Mouse (Mus musculus) common myeloid progenitor, adult 5-6 weeks (primary cell): Measurements from ENCODE around the gene Micall1. TPM values are rescaled to one million over a fixed set of nuclear protein-coding genes. Genes with fewer than 3 reads are reported as not detected.

Experiments
- ATAC-seq: replicated peaks from 2 replicates; pipeline ENCODE4 v1.8.0; 2016; ENCODE audit warnings: low read depth, mild to moderate bottlenecking, moderate TSS enrichment, inconsistent platforms; ENCODE audit not compliant: poor library complexity, severe bottlenecking
- total RNA-seq: library from RNA; stranded (forward); fragments of 200-1000, 187-1606 nt; gene quantifications from 2 replicates; pipeline ENCODE4 v1.2.3, GENCODE M21; 2017

Micall1 gene
- 2.3 and 2.5 TPM in 2 replicates for total RNA-seq

DNA sequence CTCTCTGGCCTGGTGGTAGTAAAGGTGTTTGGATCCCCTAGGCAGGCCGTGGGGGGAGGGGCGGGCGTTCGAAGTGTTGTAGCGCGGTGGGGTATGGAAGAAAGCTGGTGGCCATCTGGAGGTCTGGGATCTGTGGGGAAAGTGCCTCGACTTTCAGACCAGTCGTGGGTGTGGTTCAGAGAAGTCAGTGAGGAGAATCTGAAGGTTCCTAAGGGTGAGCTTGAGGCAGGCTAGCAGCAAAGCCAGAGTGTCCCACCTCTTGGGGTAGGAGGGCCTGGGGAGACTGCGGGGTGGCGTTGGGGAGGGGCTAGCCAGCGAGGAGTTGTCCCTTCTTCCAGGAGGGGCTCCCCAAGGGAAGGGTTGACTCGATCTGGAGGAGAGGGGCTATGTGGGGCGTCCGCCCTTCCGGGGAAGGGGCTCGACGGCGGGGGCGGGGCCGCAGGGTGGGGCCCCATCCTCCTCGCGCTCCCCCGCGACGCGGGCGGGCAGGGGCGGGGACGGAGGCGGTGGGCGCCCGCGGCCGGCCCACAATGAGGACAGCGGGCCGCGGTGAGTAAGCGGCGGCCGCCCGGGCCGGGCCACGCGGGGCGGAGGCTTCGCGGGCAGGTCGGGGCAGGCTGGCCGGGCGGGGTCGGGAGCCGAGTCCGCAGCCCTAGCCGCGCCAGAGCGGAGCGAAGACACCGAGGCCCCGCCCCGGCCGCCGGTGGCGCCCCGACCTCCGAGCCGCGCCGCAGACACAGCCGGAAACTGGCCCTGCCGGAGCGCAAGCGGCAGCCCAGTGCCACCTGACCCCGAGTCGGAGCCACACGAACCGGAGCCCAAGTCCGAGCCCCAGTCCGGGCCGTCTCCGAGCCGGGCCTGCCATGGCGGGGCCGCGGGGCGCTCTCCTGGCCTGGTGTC lies at the start of gene Micall1:
Gene Micall1 (plus strand): TSS at position 478 of the 900 bp plus-strand sequence.
- no peak; the same call in 1 of the 2 replicates for ATAC-seq

GRCm38 (mm10) chr15:79060887-79061565 lies 47.7 kb upstream of the Micall1 start:
- ATAC-seq, result no peak

DNA sequence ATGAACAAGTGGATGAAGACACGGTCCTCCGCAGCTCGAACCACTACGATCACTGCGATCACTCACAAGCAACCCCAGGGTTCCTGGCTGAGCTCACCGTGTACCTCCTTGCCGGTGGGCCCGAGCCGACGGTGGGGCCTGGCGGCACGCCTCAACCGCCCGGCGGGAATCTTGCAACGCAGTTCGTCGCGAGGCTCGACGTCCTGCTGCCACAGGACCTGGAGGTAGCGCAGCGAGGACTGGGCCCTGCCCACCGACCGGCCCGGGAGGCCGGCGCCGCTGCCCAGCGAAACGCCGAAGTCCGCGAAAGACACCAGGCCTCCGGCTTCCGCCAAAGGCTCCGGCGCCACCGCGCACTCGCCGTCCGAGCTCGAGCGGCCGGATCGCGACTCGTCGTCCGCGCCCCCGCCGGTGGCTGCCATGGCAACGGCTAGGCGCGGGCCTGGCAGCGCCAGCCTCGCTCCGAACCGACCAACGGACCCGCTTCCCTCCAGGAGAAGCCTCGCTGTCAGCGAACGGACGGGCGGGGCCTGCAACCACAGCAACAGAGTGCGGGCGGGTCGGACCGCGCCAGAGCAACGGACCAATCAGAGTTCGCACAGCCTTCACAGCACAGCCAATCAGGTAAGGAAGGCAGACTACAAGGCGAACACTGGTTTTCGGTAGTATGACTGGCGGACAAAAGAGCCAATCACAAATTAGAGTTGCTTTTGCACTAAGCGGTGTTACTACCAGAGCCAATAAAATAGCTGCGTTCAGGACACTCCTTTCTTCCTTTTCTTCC lies 46.1 kb upstream of the Micall1 start, which contains the start of gene Ankrd54:
Gene Ankrd54 (minus strand): TSS at position 518 of the 784 bp plus-strand sequence.
- peak; percentile 97 for ATAC-seq

DNA sequence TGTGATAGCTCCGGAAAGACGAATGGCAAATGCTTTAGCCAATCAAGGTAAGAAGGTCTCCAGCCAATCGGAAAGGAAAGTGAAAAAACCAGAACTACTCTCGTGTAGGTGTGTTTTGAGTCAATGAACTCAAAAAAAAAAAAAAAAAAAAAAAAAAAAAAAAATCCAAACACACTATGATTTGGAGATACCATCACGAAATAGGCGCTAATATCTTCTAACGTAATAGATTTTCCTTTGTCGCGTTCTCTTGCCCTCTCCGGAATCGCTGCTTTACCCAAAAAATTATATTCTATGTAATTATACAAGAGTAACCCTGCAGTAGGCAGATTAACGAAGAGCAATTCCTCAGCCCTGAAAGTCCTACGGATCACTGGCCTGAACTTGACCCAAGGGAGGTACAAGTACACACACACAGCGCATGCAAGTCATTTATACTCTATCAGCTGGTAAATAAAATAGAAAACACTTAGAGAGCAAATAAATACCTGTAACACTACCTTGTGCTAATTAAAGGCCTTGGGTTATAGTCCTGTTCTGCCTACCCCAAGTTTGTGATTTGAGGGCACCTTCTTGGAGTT lies 45.4 kb upstream of the Micall1 start:
- ATAC-seq, result no peak

GRCm38 (mm10) chr15:79065086-79065770 lies 43.5 kb upstream of the Micall1 start:
- ATAC-seq, result no peak

GRCm38 (mm10) chr15:79066276-79066675 lies 42.4 kb upstream of the Micall1 start:
- no peak for ATAC-seq

- no peak for ATAC-seq
Measured at GRCm38 (mm10) chr15:79067631-79068030, 41.1 kb upstream of the Micall1 start.

- no peak for ATAC-seq
Measured at GRCm38 (mm10) chr15:79068416-79068815, 40.3 kb upstream of the Micall1 start.

GRCm38 (mm10) chr15:79071117-79072039 lies 37.3 kb upstream of the Micall1 start:
- no peak for ATAC-seq

DNA sequence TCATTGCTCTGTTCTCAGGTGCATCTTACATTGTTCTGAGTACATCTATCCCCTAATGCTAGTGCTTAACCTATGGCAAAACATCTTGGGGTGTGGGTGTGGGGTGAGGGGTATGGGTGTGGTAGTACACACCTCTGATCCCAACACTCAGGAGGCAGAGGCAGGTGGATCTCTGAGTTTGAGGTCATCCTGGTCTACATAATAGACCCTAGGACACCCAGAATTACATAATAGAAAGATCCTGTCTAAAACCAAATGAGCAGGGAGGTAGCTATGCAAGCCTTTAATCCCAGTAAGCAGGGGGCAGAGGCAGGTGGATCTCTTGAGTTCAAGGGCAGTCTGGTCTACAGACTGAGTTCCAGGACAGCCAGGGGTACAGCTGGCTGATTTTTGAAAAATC lies 34.9 kb upstream of the Micall1 start:
- no peak for ATAC-seq

GRCm38 (mm10) chr15:79074446-79074845 lies 34.3 kb upstream of the Micall1 start:
- no peak for ATAC-seq

DNA sequence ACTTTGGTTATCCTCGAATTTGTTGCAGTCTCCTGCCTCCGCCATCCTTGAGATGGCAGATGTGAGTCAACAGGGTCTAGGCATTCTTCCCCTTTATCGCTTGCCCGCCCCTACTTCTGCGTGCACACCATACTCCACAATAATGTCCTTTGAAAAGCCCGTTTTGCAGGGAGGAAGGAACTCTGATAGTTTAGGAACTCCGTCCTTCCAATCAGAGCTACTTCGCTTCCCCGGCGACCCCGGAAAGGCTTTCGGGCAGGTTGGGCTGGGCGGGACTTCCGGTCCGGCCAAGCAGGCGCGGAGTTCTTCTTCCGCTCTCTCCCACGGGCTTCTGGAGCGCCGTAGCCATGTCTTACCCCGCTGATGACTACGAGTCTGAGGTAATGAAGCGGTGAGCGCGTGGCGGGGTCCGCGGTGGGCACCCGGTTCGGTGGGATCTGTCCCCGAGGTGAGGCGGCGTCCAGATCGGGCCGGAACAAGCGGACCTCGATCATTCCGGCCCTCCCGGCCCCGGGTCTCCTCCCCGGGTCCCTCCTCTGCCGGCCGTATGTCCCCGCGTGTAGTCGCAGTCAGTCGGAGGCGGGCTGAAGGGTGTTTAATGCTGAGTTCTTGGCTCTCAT lies 33.7 kb upstream of the Micall1 start, which contains the start of gene Eif3l:
Gene Eif3l (plus strand): TSS at position 267 of the 620 bp plus-strand sequence.
- peak; percentile 95 for ATAC-seq

- no peak for ATAC-seq
Measured at GRCm38 (mm10) chr15:79075658-79076365, 32.9 kb upstream of the Micall1 start.

DNA sequence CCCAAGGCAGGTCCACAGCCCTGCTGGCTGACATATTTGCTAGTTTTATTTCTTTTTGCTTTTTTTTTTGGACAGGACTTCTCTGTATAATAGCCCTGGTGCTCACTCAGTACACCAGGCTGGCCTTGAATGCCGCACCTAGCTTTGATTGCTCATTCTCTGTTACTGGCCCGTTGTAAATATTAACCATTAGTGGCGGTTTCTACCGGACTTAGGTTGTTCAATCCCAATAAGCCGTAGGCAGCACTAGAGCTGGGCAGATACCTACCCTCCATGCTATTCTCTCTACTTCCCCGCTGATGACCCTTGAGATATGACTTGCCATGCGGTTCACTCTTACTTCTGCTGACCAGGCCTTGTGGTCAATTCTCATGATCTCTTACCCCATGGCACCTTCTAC lies 29.1 kb upstream of the Micall1 start:
- ATAC-seq, result no peak

GRCm38 (mm10) chr15:79092284-79092683 lies 16.4 kb upstream of the Micall1 start:
- ATAC-seq, result no peak

DNA sequence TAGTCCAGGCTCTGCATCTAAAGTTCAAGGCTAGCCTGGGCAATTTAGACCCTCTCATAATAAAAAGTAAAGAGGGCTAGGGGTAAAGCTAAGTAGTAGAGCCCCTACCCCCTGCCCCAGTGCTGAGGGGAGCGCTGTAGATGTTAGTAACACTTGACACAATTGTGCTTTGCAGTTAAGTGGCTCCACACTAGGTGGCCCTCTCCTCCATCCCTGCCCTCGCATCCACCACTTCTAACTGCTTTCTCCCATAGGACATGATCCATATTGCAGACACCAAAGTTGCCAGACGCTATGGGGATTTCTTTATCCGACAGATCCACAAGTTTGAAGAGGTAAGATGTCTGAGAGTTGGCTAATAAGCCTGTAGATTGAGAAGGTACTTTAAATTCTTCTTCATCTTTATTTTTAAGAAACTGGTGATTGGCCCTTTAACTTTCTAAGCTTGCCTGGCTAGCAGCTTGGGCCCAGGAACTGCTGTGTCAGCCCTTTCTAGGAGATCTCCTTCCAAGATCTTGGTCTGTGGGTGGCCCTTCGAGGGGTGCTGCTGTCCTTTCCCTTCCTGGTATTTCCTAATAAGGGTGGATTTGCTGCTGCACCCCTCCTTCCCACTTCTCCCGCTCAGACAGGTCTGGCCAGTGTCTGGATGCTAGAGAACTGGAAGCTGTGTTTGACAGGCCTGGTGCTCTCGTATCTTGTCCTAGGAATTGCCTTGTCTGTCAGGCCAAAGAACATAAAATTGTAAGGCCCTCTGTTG lies 15.4 kb upstream of the Micall1 start:
- ATAC-seq, result no peak

- no peak for ATAC-seq
Measured at GRCm38 (mm10) chr15:79095483-79095882, 13.2 kb upstream of the Micall1 start.
